Mouse (Mus musculus): ENCODE data around the gene Rab3gap2.

GRCm38 (mm10) chr1:185331364-185331763 lies 127.4 kb downstream of the Rab3gap2 start:
- TF ChIP-seq CTCF (conservative IDR thresholded peaks at IDR 0.05 in 1 of 2, IDR thresholded peaks at IDR 0.05 in 1 of 2; ENCODE audit: low read depth in 2 of 2, low read length in 2 of 2) (no peak), MAFK (IDR thresholded peaks at IDR 0.05; ENCODE audit: insufficient replicate concordance, low read length) (no peak), NRF1 (IDR thresholded peaks at IDR 0.05; ENCODE audit: low read depth, low read length) (no peak)
